Mouse (Mus musculus) testis, postnatal 10 days (tissue): ENCODE results near the gene Pvalb.

ENCODE experiments used
- DNase-seq: peaks from one replicate; pipeline ENCODE4 v3.0.0; 2021; ENCODE audit warnings: low spot score

Gene Pvalb

DNA sequence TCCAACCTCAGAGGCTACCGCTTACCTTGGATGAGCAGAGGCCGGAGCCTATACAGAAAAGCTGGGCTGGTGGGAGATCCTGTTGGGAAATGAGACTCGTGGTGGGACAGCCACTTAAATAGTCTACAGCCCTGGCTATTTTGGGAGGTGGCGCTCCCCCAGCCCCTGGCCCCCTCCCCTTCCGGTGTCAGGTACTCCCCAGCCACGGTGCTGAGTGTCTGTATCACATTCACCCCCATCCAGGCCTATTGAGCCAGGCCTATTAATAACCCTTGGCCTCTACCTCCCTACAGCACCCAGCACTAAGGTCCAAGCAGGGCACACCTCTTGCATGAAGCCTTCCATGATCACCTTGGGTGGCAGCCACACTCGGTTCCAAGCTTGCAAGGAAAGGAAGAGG, at the start of gene Pvalb:
Pvalb (minus strand) TSS at position 89 of the 400 bp plus-strand sequence.
- DNase-seq, result no peak

DNA sequence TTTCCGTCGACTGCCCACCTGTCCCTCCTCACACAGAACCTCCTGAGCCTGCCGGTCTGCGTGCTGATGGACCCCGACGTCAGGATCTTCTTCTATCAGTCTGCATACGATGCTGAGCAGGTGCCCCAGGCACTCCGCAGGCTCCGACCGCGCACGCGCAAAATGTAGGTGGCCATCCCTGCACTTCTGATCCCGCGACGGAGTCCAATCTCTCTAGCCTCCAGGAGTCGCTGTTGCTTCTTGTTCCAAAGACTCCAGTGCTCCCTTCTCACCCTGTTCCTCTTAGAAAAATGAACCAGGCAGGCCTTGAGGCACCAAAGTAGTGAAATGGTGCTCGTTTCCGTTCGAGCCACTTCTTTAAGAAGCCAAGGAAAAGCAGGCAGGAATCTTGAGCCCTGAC, 48.6 kb upstream of the Pvalb start:
- peak; percentile 81 for DNase-seq

- no peak for DNase-seq
These were observed 42.2 kb upstream of the Pvalb start for GRCm38 (mm10) chr15:78248410-78248809.

DNA sequence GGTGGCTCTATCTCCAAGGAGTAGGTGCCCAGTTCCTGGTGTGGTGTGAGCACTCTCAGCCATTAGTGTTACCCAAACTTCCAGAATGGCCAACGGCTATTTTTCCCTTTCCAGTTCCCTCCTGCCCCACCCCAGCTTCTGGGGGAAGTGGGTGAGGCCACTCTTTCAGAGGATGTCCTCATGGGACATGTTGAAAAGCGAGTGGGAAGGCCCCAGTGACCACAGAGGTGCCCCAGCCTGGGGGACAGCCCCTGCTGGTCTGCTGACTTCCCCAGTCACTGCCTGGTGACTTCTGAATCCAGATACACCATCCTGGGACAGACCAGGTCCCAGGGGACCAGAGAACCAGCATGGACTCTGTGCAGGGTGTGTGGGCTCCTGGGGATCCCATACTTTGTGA, 41.5 kb upstream of the Pvalb start:
- no peak for DNase-seq

GRCm38 (mm10) chr15:78246143-78247116, 40.2 kb upstream of the Pvalb start:
- DNase-seq, result no peak

- no peak for DNase-seq
These were observed 38.7 kb upstream of the Pvalb start, which contains the start of gene Ncf4 for GRCm38 (mm10) chr15:78244695-78245492. Gene Ncf4, plus strand, starts transcription at chr15:78244801.

- peak; percentile 68 for DNase-seq
These were observed 37.6 kb upstream of the Pvalb start for GRCm38 (mm10) chr15:78243774-78244173.

GRCm38 (mm10) chr15:78243061-78243460, 36.9 kb upstream of the Pvalb start:
- DNase-seq, result peak; percentile 36

DNA sequence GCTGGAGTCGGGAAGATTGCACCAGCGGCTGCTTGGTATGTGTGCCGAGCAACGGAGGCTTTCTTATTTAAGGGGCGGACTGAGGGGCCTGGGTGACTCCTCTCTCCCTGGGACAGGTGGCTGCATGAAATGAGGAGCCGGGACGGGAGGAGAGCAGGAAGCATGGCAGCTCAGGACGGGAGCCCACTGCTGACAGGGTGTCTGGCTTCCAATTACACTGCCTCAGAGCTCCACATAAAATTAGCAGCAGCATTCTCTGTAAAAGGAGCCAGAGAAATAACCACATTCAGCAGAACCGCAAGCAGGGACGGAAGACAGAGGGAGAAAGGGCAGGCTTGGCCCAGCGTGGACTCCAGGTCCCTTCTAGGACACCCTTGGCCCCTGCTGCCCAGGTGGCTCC, 35.1 kb upstream of the Pvalb start:
- DNase-seq, result peak; percentile 35

- DNase-seq, result peak; percentile 37
These were observed 33.9 kb upstream of the Pvalb start for GRCm38 (mm10) chr15:78239956-78240617.

- peak; percentile 85 for DNase-seq
These were observed 33.3 kb upstream of the Pvalb start for GRCm38 (mm10) chr15:78239453-78239852.

DNA sequence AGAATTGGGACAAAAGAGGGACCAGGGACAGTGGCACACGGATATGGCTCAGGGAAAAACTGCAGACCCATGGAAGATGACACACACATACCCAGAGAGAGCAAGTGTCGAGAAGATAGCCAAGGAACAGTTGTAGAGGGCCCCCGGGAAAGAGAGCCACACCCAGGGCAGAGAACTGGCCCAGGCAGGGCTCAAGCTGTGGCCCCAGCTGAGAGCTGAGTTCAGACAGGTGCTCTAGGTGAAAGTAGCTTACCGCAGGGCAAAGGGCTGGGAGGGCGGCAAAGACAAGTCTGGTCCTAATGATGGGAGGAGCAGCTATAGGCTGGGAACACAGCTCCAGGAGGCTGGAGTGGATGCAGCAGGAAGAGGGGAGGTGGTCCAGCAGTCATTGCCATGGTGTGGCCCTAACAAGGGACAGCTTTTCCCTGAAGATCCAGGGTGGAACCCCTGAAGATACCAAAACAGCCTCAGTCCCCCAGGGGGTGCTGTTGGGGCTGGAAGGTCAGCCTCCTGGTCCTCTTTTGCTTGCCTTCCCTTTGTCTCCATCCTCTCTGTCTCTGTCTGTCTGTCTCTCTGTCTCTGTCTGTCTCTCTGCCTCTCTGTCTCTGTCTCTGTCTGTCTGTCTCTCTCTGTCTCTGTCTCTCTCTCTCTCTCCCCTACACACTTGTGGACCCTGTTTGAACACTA, 28.8 kb upstream of the Pvalb start:
- DNase-seq, result no peak

DNA sequence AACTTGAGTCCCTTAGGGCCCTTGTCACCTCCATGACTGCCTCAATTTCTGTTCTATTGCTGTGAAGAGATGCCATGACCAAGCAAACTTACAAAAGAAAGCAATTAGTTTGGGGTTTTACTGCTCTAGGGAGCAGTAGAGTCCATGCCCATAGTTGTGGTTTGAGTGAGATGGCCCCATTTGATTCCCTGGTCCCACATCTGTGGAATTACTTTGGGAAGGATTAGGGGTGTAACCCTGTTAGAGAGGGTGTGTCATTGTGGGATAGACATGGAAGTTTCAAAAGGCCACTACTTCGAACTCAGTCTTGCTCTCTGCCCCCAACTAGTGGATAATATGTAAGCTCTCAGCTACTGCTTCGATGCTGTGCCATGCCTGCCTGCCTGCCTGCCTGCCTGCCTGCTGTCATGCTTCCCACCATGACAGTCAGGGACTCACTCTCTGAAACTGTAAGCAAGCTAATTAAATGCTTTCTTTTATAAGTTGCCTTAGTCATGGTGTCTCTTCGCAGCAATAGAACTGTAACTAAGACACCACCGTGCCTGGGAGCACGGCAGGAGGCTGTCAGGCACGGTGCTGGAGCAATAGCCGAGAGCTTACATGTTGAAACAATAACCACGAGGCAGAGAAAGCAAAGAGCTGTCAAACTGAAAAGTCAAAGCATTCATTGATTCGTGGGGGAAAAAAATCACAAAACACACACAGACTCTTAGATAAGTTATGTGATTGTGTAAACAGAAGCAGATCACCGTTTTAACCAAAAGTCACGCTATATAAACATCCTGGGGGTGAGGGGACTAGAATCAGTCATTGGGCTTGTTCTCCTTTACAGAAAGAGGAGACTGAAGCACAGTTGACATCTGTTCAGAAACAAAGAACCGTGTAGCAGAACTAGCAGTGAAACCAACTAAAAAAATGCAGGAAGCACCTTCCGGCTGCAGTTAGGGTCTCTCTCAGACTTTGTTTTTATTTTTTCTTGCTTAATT, 25.4 kb upstream of the Pvalb start:
- no peak for DNase-seq

- no peak for DNase-seq
These were observed 21.6 kb upstream of the Pvalb start for GRCm38 (mm10) chr15:78227816-78228215.

GRCm38 (mm10) chr15:78215269-78215668, 9.1 kb upstream of the Pvalb start:
- no peak for DNase-seq

- no peak for DNase-seq
These were observed 5.2 kb upstream of the Pvalb start for GRCm38 (mm10) chr15:78211367-78211766.

GRCm38 (mm10) chr15:78210203-78210602, 4.0 kb upstream of the Pvalb start:
- no peak for DNase-seq

GRCm38 (mm10) chr15:78205192-78205591, 1.0 kb downstream of the Pvalb start:
- peak; percentile 58 for DNase-seq

DNA sequence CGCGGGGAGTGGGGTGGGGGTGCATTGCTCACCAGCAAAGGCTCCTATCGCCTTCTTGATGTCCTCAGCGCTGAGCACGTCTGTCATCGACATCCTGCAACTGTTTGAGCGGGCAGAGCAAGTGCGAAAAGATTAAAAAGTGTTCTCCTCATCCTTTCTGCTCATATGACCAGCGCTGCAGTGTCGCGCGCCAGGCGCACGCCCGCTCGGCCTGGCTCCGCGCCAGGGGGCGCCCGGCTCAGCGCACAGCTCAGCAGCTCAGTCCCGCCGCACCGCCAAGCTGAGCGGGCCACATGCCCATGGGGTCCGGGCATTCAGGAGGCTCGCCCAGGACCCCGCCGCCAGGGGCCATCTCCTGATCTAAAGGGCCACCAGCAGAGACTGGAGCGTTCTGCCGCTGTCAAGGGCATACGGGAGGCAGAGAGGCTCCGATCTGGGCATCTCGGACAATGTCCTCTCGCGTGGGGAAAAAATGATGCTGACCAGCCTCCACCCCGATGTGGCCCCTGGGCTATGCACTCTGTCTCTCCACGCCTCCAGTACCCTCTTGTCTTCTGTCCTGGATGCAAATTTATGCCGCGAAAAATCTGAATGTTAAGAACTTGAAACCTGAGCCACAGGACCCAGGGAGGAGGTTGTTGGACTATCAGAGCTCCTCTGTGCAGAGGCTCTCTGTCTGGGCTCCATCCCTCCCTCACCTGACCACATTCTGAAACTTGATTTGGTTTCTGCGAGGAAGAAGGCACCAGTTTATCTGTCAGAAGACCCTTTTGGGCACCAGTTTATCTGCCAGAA, 1.9 kb downstream of the Pvalb start:
- DNase-seq, result peak; percentile 70
